Mouse (Mus musculus): ENCODE results near the gene Defb11. TPM values are rescaled to one million over a fixed set of nuclear protein-coding genes. Genes with fewer than 3 reads are reported as not detected.
"Not testable (repeated sequence)": the region's sequence is repeated elsewhere in the genome, so short reads cannot be mapped to it uniquely, and the experiment has no call there.

The Defb11 gene
- not detected in 2 replicates for polyA plus RNA-seq (2014; fragmentation: Nextera tagmentation; extraction: Ambion mirVana)

DNA sequence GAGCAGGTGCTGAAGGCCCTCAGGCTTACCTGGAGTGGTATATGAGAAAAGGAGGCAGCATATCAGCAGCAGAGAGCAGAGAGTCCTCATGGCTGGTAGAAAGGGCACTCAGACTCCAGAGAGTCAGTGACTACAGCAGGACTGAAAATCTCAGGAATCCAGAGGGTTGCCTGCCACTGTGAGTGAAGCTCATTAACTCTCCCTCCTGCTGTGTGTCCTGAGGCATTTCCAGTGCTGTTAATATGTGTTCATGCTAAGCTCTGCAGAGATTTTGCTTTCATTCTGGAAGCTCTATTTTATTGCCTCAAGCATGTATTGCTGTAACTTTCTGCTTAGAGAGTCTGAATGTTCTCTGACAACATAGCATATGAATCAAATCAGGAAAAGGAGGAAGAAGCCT is at the start of gene Defb11:
TSS of gene Defb11 (minus strand) at position 123 of the 400 bp plus-strand sequence.
- not testable (repeated sequence) for H3K36me3 ChIP-seq (ENCODE audit: control insufficient read depth, insufficient read depth, low read length); H3K9ac ChIP-seq (ENCODE audit: low read depth, low read length); H3K27ac ChIP-seq (ENCODE audit: low read depth, low read length); H3K27me3 ChIP-seq (ENCODE audit: control insufficient read depth, insufficient read depth, low read length); H3K4me2 ChIP-seq; H3K9me3 ChIP-seq (replicated peaks; ENCODE audit: control insufficient read depth, low read length); H3K4me1 ChIP-seq (ENCODE audit: control insufficient read depth, insufficient read depth, low read length); H3K4me3 ChIP-seq (ENCODE audit: low read depth, low read length); ATAC-seq (replicated peaks; ENCODE audit: insufficient number of reproducible peaks, low FRiP score, low TSS enrichment)

DNA sequence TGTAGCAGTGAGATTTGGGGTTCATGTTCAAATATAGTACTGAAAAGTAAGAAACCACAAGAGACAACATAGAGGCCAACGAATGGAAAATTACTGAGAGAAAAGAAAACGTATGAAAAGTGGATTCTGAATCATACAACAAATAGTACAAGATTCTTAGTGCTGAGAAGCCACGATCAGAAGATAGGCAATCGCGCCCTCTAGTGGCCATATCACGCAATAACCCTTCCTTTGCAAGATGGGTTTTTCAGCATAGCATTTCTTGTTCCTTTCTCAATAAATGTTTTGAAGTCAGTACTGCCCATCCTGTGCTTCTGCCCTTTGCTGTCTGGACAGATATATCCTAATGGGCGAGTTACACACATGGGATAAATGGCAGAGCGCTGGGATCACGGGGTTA is 49.1 kb upstream of the Defb11 start:
- Histone ChIP-seq H3K27ac (ENCODE audit: low read depth, low read length) (no peak overlapping the region), H3K36me3 (ENCODE audit: control insufficient read depth, insufficient read depth, low read length) (no peaks in the 10 kb centered on the region), H3K4me2 (no peak overlapping the region), H3K9me3 (replicated peaks; ENCODE audit: control insufficient read depth, low read length) (no peaks in the 10 kb centered on the region), H3K27me3 (ENCODE audit: control insufficient read depth, insufficient read depth, low read length) (no peaks in the 10 kb centered on the region), H3K4me3 (ENCODE audit: low read depth, low read length) (no peak overlapping the region), H3K4me1 (ENCODE audit: control insufficient read depth, insufficient read depth, low read length) (no peaks in the 10 kb centered on the region), H3K9ac (ENCODE audit: low read depth, low read length) (no peak overlapping the region)
- WGBS (ENCODE audit: insufficient replicate concordance): 7% methylated on average over 9 of the region's 9 CpGs
- ATAC-seq (replicated peaks; ENCODE audit: insufficient number of reproducible peaks, low FRiP score, low TSS enrichment): no peak

DNA sequence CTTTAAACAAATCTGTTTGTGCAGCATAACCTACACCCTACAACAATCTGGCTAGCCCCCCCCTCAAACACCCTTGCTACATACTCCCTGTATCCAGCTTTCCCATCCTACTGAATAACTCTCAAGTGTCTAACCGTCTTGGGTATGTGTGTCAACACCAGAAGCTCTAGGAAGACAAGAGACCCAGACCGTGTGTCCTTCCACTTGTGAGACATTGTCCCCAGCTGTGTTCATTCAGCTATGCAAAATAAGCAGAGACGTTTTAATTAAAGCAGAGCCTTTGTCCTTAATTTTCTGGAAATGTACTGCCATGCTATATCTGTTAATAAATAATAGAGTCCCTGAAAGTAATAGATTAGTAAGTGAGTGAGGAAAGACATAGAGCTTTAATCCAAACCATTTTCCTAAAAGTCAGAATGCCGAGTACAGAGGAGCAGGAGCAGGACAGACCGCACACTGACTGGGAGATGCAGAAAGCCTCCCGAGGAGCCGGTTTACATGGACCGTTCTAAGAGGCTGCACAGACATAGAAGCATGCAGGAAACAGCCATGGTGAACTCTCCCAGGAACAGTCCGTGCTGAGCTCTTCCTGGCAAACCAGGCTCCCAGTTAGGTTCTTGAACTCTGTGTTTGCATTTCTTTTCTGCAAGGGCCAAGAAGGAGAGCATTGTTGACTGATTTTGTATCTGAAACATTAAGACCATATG is 41.3 kb upstream of the Defb11 start:
- H3K4me2 ChIP-seq: no peak overlapping the region
- H3K4me1 ChIP-seq (ENCODE audit: control insufficient read depth, insufficient read depth, low read length): no peaks in the 10 kb centered on the region
- no peak for ATAC-seq (replicated peaks; ENCODE audit: insufficient number of reproducible peaks, low FRiP score, low TSS enrichment)
- H3K27ac ChIP-seq (ENCODE audit: low read depth, low read length): no peak overlapping the region
- WGBS (ENCODE audit: insufficient replicate concordance): 63% methylated on average over 9 of the region's 9 CpGs
- H3K36me3 ChIP-seq (ENCODE audit: control insufficient read depth, insufficient read depth, low read length): no peaks in the 10 kb centered on the region
- no peaks in the 10 kb centered on the region for H3K9me3 ChIP-seq (replicated peaks; ENCODE audit: control insufficient read depth, low read length)
- H3K27me3 ChIP-seq (ENCODE audit: control insufficient read depth, insufficient read depth, low read length): no peaks in the 10 kb centered on the region
- H3K4me3 ChIP-seq (ENCODE audit: low read depth, low read length): no peak overlapping the region
- no peak overlapping the region for H3K9ac ChIP-seq (ENCODE audit: low read depth, low read length)

DNA sequence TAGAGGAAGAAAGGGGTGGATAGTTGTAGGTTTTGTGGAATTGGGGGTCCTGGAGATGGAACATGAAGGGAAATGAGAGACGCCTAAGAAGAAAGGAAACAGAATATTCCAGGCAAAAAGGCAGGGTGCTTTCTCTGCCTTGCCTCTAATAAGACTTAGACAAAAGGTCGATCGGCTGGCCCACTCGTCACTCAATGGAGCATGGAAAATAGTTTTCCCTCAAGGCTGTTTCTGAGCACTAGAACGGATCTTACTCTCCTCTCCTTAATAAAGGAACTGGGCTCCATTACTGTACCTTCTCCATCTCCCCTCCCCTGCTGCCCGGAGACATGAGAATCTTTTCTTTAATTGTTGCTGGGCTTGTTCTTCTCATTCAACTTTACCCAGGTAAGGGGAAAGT is 40.2 kb upstream of the Defb11 start, which contains the start of gene Defb13:
TSS of gene Defb13 (plus strand) at position 301 of the 400 bp plus-strand sequence.
- no peaks in the 10 kb centered on the region for H3K9me3 ChIP-seq (replicated peaks; ENCODE audit: control insufficient read depth, low read length)
- no peaks in the 10 kb centered on the region for H3K27me3 ChIP-seq (ENCODE audit: control insufficient read depth, insufficient read depth, low read length)
- no peak for ATAC-seq (replicated peaks; ENCODE audit: insufficient number of reproducible peaks, low FRiP score, low TSS enrichment)
- no peak within 1 kb of the TSS for H3K4me3 ChIP-seq (ENCODE audit: low read depth, low read length)
- whole genome bisulfite sequencing (ENCODE audit: insufficient replicate concordance): 79% methylated on average over 6 of the region's 6 CpGs
- no peak within 1 kb of the TSS for H3K27ac ChIP-seq (ENCODE audit: low read depth, low read length)
- H3K4me2 ChIP-seq: no peak within 1 kb of the TSS
- H3K36me3 ChIP-seq (ENCODE audit: control insufficient read depth, insufficient read depth, low read length): no peaks in the 10 kb centered on the region
- H3K4me1 ChIP-seq (ENCODE audit: control insufficient read depth, insufficient read depth, low read length): no peaks in the 10 kb centered on the region
- no peak within 1 kb of the TSS for H3K9ac ChIP-seq (ENCODE audit: low read depth, low read length)

DNA sequence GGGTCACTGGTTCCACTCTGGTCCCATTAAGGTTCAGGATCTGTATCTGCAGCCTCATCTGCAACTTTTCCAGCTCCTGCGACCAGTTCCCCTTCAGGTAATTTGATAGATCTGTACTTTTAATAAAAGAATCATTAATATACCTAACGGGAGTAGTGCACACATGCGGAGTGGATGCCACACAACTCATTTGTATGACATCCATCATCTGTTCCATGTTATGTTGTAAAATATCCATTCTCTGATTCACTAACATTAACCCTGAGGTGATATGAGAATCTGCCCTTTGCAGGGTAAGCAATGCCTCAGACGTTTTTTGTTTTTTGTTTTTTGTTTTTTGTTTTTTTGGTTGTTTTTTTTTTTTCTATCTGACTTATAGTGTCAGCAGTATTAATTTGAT is 31.8 kb upstream of the Defb11 start, which contains the start of gene Defb35:
TSS of gene Defb35 (plus strand) at position 301 of the 400 bp plus-strand sequence.
- not testable (repeated sequence) for H3K27ac ChIP-seq (ENCODE audit: low read depth, low read length); H3K9ac ChIP-seq (ENCODE audit: low read depth, low read length); H3K4me1 ChIP-seq (ENCODE audit: control insufficient read depth, insufficient read depth, low read length); H3K27me3 ChIP-seq (ENCODE audit: control insufficient read depth, insufficient read depth, low read length); H3K36me3 ChIP-seq (ENCODE audit: control insufficient read depth, insufficient read depth, low read length); ATAC-seq (replicated peaks; ENCODE audit: insufficient number of reproducible peaks, low FRiP score, low TSS enrichment); H3K4me3 ChIP-seq (ENCODE audit: low read depth, low read length); H3K4me2 ChIP-seq; H3K9me3 ChIP-seq (replicated peaks; ENCODE audit: control insufficient read depth, low read length)
- WGBS (ENCODE audit: insufficient replicate concordance): 80% methylated on average over 4 of the region's 4 CpGs

DNA sequence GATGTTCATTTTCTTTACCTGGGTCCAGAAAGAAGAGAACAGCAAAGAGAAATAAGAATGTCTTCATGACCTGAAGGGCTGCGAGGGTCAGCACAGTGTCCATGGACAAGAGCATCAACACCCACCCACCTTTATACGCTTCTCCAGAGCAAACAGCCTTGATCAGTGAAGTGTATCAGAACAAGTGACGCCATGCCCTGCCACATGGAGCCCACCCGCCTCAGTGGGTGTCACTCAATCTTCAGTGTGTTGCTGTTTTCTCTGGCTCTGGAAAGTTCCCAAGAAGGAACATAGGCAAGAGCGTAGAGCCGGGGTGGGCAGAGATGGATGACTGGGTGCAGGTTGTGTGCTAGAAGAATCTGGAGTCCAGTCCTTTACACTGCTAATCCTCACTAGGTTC is 26.4 kb upstream of the Defb11 start, which contains the start of gene Defb15:
TSS of gene Defb15 (minus strand) at position 101 of the 400 bp plus-strand sequence.
- no peaks in the 10 kb centered on the region for H3K9me3 ChIP-seq (replicated peaks; ENCODE audit: control insufficient read depth, low read length)
- no peak within 1 kb of the TSS for H3K4me2 ChIP-seq
- H3K4me1 ChIP-seq (ENCODE audit: control insufficient read depth, insufficient read depth, low read length): no peaks in the 10 kb centered on the region
- ATAC-seq (replicated peaks; ENCODE audit: insufficient number of reproducible peaks, low FRiP score, low TSS enrichment): no peak
- no peak within 1 kb of the TSS for H3K9ac ChIP-seq (ENCODE audit: low read depth, low read length)
- no peaks in the 10 kb centered on the region for H3K36me3 ChIP-seq (ENCODE audit: control insufficient read depth, insufficient read depth, low read length)
- H3K27me3 ChIP-seq (ENCODE audit: control insufficient read depth, insufficient read depth, low read length): no peaks in the 10 kb centered on the region
- H3K4me3 ChIP-seq (ENCODE audit: low read depth, low read length): no peak within 1 kb of the TSS
- no peak within 1 kb of the TSS for H3K27ac ChIP-seq (ENCODE audit: low read depth, low read length)
- 87% methylated on average over 6 of the region's 6 CpGs for WGBS (ENCODE audit: insufficient replicate concordance)

DNA sequence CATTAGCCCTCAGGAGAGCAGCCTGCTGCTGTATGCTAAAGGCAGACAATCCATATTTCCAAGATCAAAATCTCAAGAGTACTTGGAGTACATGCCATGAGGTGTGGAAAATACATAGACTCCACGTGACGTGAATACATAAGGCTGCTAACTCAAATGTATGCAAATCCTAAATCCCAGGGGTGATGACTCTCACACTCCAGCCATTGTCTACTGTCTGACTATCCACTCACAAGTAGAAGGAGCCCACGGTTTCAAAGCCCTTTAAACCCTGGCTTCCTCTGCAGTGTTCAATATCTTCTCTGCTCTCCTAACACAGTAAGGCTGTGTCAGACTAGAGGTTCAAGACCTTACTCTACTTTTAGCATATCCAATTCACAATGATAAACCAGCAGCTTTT is 24.5 kb upstream of the Defb11 start:
- not testable (repeated sequence) for H3K4me2 ChIP-seq; H3K9me3 ChIP-seq (replicated peaks; ENCODE audit: control insufficient read depth, low read length); ATAC-seq (replicated peaks; ENCODE audit: insufficient number of reproducible peaks, low FRiP score, low TSS enrichment); H3K9ac ChIP-seq (ENCODE audit: low read depth, low read length); H3K4me1 ChIP-seq (ENCODE audit: control insufficient read depth, insufficient read depth, low read length); H3K27me3 ChIP-seq (ENCODE audit: control insufficient read depth, insufficient read depth, low read length); H3K4me3 ChIP-seq (ENCODE audit: low read depth, low read length); H3K36me3 ChIP-seq (ENCODE audit: control insufficient read depth, insufficient read depth, low read length); H3K27ac ChIP-seq (ENCODE audit: low read depth, low read length)
- 70% methylated on average over 3 of the region's 3 CpGs for WGBS (ENCODE audit: insufficient replicate concordance)

DNA sequence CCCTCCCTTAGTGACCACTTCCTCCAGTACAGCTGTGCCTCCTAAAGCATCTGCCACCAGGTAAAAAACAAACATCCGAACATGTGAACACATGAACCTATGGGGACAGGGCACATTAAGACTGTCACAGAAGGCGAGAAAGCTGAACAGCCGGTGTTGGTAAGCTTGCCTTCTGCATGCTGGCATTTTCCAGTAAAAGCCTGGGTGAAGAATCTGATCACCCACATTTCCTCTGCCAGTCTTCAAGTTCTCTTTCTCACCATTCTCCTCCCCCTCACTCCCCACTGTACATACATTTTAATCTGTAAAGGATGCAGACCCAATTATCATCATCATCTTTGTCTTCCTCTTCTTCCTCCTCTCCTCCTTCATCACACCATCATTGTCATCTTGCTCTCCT is 9.4 kb upstream of the Defb11 start:
- Histone ChIP-seq H3K4me3 (ENCODE audit: low read depth, low read length) (no peak overlapping the region), H3K4me1 (ENCODE audit: control insufficient read depth, insufficient read depth, low read length) (no peaks in the 10 kb centered on the region), H3K4me2 (no peak overlapping the region), H3K36me3 (ENCODE audit: control insufficient read depth, insufficient read depth, low read length) (no peaks in the 10 kb centered on the region), H3K27ac (ENCODE audit: low read depth, low read length) (no peak overlapping the region), H3K9ac (ENCODE audit: low read depth, low read length) (no peak overlapping the region), H3K9me3 (replicated peaks; ENCODE audit: control insufficient read depth, low read length) (no peaks in the 10 kb centered on the region), H3K27me3 (ENCODE audit: control insufficient read depth, insufficient read depth, low read length) (no peaks in the 10 kb centered on the region)
- ATAC-seq (replicated peaks; ENCODE audit: insufficient number of reproducible peaks, low FRiP score, low TSS enrichment): no peak
- 74% methylated on average over 3 of the region's 3 CpGs for WGBS (ENCODE audit: insufficient replicate concordance)

DNA sequence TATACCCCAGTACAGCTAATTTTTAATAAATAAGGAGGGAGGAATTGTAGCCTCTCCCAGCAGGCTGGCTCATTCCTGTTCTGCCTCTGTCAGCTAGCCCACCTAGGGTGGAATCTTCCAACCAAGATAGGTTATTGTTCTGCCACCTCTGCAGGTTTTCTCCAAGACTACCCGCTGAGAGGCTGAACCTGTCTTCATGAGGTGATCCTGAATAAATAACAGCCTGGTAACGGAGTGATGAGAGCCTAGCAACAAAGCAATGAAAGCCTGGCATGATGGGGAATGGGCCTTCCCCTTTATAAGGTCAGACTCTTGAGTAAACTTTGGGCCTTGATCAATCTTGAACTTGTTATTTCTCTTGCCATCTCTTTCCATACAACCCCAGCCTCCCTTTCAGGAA is 6.3 kb upstream of the Defb11 start:
- H3K9ac ChIP-seq (ENCODE audit: low read depth, low read length): no peak overlapping the region
- H3K4me2 ChIP-seq: no peak overlapping the region
- no peak overlapping the region for H3K27ac ChIP-seq (ENCODE audit: low read depth, low read length)
- H3K27me3 ChIP-seq (ENCODE audit: control insufficient read depth, insufficient read depth, low read length): no peaks in the 10 kb centered on the region
- WGBS (ENCODE audit: insufficient replicate concordance): 34% methylated on average over 2 of the region's 2 CpGs
- no peaks in the 10 kb centered on the region for H3K36me3 ChIP-seq (ENCODE audit: control insufficient read depth, insufficient read depth, low read length)
- ATAC-seq (replicated peaks; ENCODE audit: insufficient number of reproducible peaks, low FRiP score, low TSS enrichment): no peak
- H3K4me1 ChIP-seq (ENCODE audit: control insufficient read depth, insufficient read depth, low read length): no peaks in the 10 kb centered on the region
- no peaks in the 10 kb centered on the region for H3K9me3 ChIP-seq (replicated peaks; ENCODE audit: control insufficient read depth, low read length)
- no peak overlapping the region for H3K4me3 ChIP-seq (ENCODE audit: low read depth, low read length)

Measured in heart, embryonic 11.5 days (tissue).